In the genomic region with DNA sequence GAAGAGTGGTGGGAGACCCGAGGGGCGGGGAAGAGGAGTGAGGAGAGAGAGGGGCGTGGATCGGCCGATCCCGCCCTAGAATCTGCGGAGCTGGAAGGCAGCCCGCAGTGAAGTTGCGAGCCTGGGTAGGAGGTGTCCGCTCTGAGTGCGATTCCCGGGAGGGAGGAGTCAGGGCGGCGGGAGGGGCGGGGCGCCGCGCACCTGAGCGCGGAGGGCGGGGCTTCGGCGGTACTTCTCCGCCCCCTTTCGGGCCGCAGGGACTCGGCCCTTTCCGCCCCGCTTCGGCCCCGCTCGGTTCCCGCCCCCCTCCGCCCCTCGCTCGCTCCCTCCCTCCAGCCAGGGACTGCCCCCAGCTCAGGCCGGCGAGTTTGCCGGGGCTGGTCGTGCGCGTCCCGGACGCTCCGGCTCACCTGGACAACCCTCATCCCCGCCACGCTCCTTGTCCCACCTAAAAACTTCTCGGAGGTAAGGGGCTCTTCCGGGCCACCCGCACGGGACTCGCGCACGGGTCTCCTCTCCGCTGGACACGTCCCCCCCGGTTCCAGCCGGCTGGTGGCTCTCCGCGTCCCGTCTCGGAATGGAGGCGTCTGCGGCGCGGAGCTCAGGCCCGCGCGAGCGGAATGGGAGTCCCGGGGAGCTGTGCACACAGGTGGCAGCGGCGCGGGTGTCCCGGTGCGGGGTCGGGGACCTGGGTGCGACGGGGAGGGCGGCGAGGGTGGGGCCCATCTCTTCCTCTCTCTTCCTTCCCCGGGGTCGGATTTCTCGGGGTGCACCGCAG, we compare ENCODE assay signal across 8 mouse cellular contexts. TPM values are rescaled to one million over a fixed set of nuclear protein-coding genes. Genes with fewer than 3 reads are reported as not detected.
DNase-seq lines count a peak whose midpoint lies in the region; ATAC-seq and TF ChIP-seq lines count a peak whose summit lies in the region.

A gene (plus strand): TSS at position 338 of the 778 bp plus-strand sequence.

- peak; percentile 89 for DNase-seq in 3134 (ENCODE audit: extremely low read depth, insufficient read length, low spot score)
- peak; percentile 70 to 71 for DNase-seq in adrenal gland, adult 18-20 months (ENCODE audit: low spot score in 2 of 2)
- peak; percentile 70 to 71 for DNase-seq in heart, adult 18-20 months
- DNase-seq in liver, embryonic 14.5 days (ENCODE audit: low read depth in 3 of 3, low spot score in 3 of 3): peak; percentile 53 to 68 (median 67)
- DNase-seq in neural tube, embryonic 10.5 days (ENCODE audit: extremely low spot score, low spot score): peak; percentile 89
- peak; percentile 97 for DNase-seq in stomach, postnatal 0 days (ENCODE audit: low spot score)

- no peaks in the 10 kb centered on the region for H3K4me1 ChIP-seq in cortical plate, adult 2 months (ENCODE audit: control insufficient read depth, insufficient read depth, low read length)
- 0 out of 2 replicates have a peak, but pooled peaks cover 5% of the 10 kb centered on the region for H3K4me1 ChIP-seq in intestine, postnatal 0 days (replicated peaks; ENCODE audit: control insufficient read depth, insufficient read depth, low read length)
- peaks cover 0 to 8% of the 10 kb centered on the region in 2 experiments; a peak in 2 of 4 replicates for H3K4me1 ChIP-seq in liver, embryonic 14.5 days (replicated peaks; ENCODE audit: control insufficient read depth in 2 of 2, insufficient read depth in 2 of 2, low read length in 1 of 2)
- no peaks in the 10 kb centered on the region for H3K4me1 ChIP-seq in stomach, postnatal 0 days (replicated peaks; ENCODE audit: control insufficient read depth, insufficient read depth)

- H3K27me3 ChIP-seq in intestine, postnatal 0 days (replicated peaks; ENCODE audit: control insufficient read depth, insufficient read depth, low read length): no peaks in the 10 kb centered on the region
- peaks cover 31% of the 10 kb centered on the region for H3K27me3 ChIP-seq in liver, embryonic 14.5 days (ENCODE audit: control insufficient read depth, insufficient read depth, low read length)
- no peaks in the 10 kb centered on the region for H3K27me3 ChIP-seq in stomach, postnatal 0 days (ENCODE audit: control insufficient read depth, insufficient read depth, low read length)

- WGBS in intestine, postnatal 0 days: under 1% methylated on average over 78 of the region's 85 CpGs
- under 1% methylated on average over 72 of the region's 85 CpGs for WGBS in liver, embryonic 14.5 days (ENCODE audit: insufficient replicate concordance)
- under 1% methylated on average over 58 of the region's 85 CpGs for WGBS in stomach, postnatal 0 days

- no peak for TF ChIP-seq EP300 in liver, embryonic 14.5 days (IDR thresholded peaks at IDR 0.05; ENCODE audit: low read depth)
- no peak for TF ChIP-seq EP300 in stomach, postnatal 0 days (optimal IDR thresholded peaks at IDR 0.05)

- H3K9ac ChIP-seq in intestine, postnatal 0 days (ENCODE audit: low read depth, low read length): peak within 1 kb of the TSS; percentile 92
- peak within 1 kb of the TSS; percentile 64 for H3K9ac ChIP-seq in liver, embryonic 14.5 days (replicated peaks)
- peak within 1 kb of the TSS; percentile 89 for H3K9ac ChIP-seq in stomach, postnatal 0 days (ENCODE audit: low read length)

- TF ChIP-seq CTCF in cortical plate, adult 2 months (IDR thresholded peaks at IDR 0.05; ENCODE audit: extremely low read depth, insufficient read depth, low read length): no peak
- TF ChIP-seq CTCF in intestine, postnatal 0 days (IDR thresholded peaks at IDR 0.05; ENCODE audit: low read depth): no peak
- no peak for TF ChIP-seq CTCF in liver, embryonic 14.5 days (IDR thresholded peaks at IDR 0.05; ENCODE audit: low read depth)
- TF ChIP-seq CTCF in stomach, postnatal 0 days (IDR thresholded peaks at IDR 0.05; ENCODE audit: low read depth): peak; percentile 2; the same call in 1 of the 2 replicates

- TF ChIP-seq POLR2A in cortical plate, adult 2 months (IDR thresholded peaks at IDR 0.05; ENCODE audit: extremely low read depth, insufficient read depth, low read length): no peak

- peak within 1 kb of the TSS; percentile 84 for H3K4me2 ChIP-seq in intestine, postnatal 0 days (replicated peaks; ENCODE audit: low read depth)
- H3K4me2 ChIP-seq in liver, embryonic 14.5 days (ENCODE audit: low read depth): peak within 1 kb of the TSS; percentile 73
- peak within 1 kb of the TSS; percentile 77 for H3K4me2 ChIP-seq in stomach, postnatal 0 days (replicated peaks; ENCODE audit: low read depth)

- H3K36me3 ChIP-seq in intestine, postnatal 0 days (ENCODE audit: control insufficient read depth, insufficient read depth): no peaks in the 10 kb centered on the region
- no peaks in the 10 kb centered on the region for H3K36me3 ChIP-seq in liver, embryonic 14.5 days (replicated peaks; ENCODE audit: control insufficient read depth, insufficient read depth, low read depth)
- H3K36me3 ChIP-seq in stomach, postnatal 0 days (ENCODE audit: control insufficient read depth, insufficient read depth, low read length): no peaks in the 10 kb centered on the region

- no peak within 1 kb of the TSS for H3K27ac ChIP-seq in cortical plate, adult 2 months (ENCODE audit: insufficient read depth, low read length)
- peak within 1 kb of the TSS; percentile 95 for H3K27ac ChIP-seq in intestine, postnatal 0 days (ENCODE audit: low read depth, low read length)
- no peak within 1 kb of the TSS for H3K27ac ChIP-seq in liver, embryonic 14.5 days
- H3K27ac ChIP-seq in stomach, postnatal 0 days (replicated peaks): peak within 1 kb of the TSS; percentile 97

- ATAC-seq in intestine, postnatal 0 days: peak; percentile 92
- peak; percentile 88 for ATAC-seq in liver, embryonic 14.5 days (ENCODE audit: insufficient read depth)
- peak; percentile 93 for ATAC-seq in stomach, postnatal 0 days (ENCODE audit: low FRiP score, low TSS enrichment)

- H3K9me3 ChIP-seq in intestine, postnatal 0 days (ENCODE audit: control insufficient read depth): no peaks in the 10 kb centered on the region
- no peaks in the 10 kb centered on the region for H3K9me3 ChIP-seq in liver, embryonic 14.5 days (ENCODE audit: control insufficient read depth, low read length)
- no peaks in the 10 kb centered on the region for H3K9me3 ChIP-seq in stomach, postnatal 0 days (ENCODE audit: control insufficient read depth, low read length)

- peak within 1 kb of the TSS; percentile 54 for H3K4me3 ChIP-seq in cortical plate, adult 2 months (ENCODE audit: insufficient read depth, low read length)
- peak within 1 kb of the TSS; percentile 91 for H3K4me3 ChIP-seq in intestine, postnatal 0 days (ENCODE audit: low read depth, low read length)
- H3K4me3 ChIP-seq in liver, embryonic 14.5 days (ENCODE audit: insufficient read depth in 1 of 2, low read depth in 2 of 2, low read length in 2 of 2): peak within 1 kb of the TSS; percentile 63 to 76
- peak within 1 kb of the TSS; percentile 95 for H3K4me3 ChIP-seq in stomach, postnatal 0 days (ENCODE audit: low read depth, low read length)

RNA-seq across cellular contexts. Expression of the gene that starts here (rescaled TPM):
- total RNA-seq in adrenal gland, adult 18-20 months (2021): 10 to 100 TPM in 1 of 2 experiments, 1 to 10 TPM in 1; 8.0 to 10.3 TPM
- 2.6 and 2.8 TPM in 2 replicates for polyA plus RNA-seq in cortical plate, adult 2 months (2012; rRNA removed)
- 1 to 10 TPM; 4.4 to 4.8 TPM for total RNA-seq in heart, adult 18-20 months (2021)
- polyA plus RNA-seq in intestine, postnatal 0 days (2015; fragmentation: Nextera tagmentation; extraction: Ambion mirVana): 11.9 and 12.3 TPM in 2 replicates
- polyA plus RNA-seq in liver, embryonic 14.5 days (2012; rRNA removed): 2.0 and 3.7 TPM in 2 replicates
- polyA plus RNA-seq in liver, embryonic 14.5 days (2014; fragmentation: Nextera tagmentation; extraction: Ambion mirVana): 4.4 and 5.0 TPM in 2 replicates
- polyA plus RNA-seq in stomach, postnatal 0 days (2015; fragmentation: Nextera tagmentation; extraction: Ambion mirVana): 14.7 and 18.5 TPM in 2 replicates

Comparison
In these comparisons a context has a peak if more than half of its experiments do, and no peak if none do; other contexts are left out.
1. H3K27ac ChIP-seq: peak in intestine, postnatal 0 days (single experiment) and stomach, postnatal 0 days (single experiment); none in cortical plate, adult 2 months (single experiment) and liver, embryonic 14.5 days (single experiment).
2. Peak in every context shown above with its lines, with median percentiles within 50 percentile points of each other: DNase-seq, H3K4me3 ChIP-seq, ATAC-seq, H3K4me2 ChIP-seq and H3K9ac ChIP-seq.